Mouse (Mus musculus): ENCODE results near the gene Rnf41. TPM values are rescaled to one million over a fixed set of nuclear protein-coding genes. Genes with fewer than 3 reads are reported as not detected.

Gene Rnf41
- polyA plus RNA-seq, 1 experiment from 2014 or later, result 64.5 TPM

- Histone ChIP-seq H3K9ac (replicated peaks; ENCODE audit: low read depth, low read length) (no peak overlapping the region), H3K27me3 (ENCODE audit: control insufficient read depth, insufficient read depth, low read length) (no peaks in the 10 kb centered on the region), H3K4me3 (ENCODE audit: low read depth, low read length) (no peak overlapping the region), H3K36me3 (ENCODE audit: control insufficient read depth, insufficient read depth, low read length) (peaks cover 31% of the 10 kb centered on the region), H3K9me3 (ENCODE audit: control insufficient read depth, low read length) (no peaks in the 10 kb centered on the region), H3K27ac (ENCODE audit: low read depth, low read length) (no peak overlapping the region), H3K4me2 (ENCODE audit: low read depth, low read length) (no peak overlapping the region), H3K4me1 (ENCODE audit: control insufficient read depth, insufficient read depth, low read length) (no peaks in the 10 kb centered on the region)
- ATAC-seq (ENCODE audit: low read depth), result no peak
- WGBS, result 92% methylated on average over 5 of the region's 5 CpGs
Measured at GRCm38 (mm10) chr10:128429052-128429451, 17.6 kb downstream of the Rnf41 start.

GRCm38 (mm10) chr10:128429454-128429853 is 18.0 kb downstream of the Rnf41 start:
- Histone ChIP-seq H3K36me3 (ENCODE audit: control insufficient read depth, insufficient read depth, low read length) (peaks cover 31% of the 10 kb centered on the region), H3K9me3 (ENCODE audit: control insufficient read depth, low read length) (no peaks in the 10 kb centered on the region), H3K4me1 (ENCODE audit: control insufficient read depth, insufficient read depth, low read length) (no peaks in the 10 kb centered on the region), H3K9ac (replicated peaks; ENCODE audit: low read depth, low read length) (no peak overlapping the region), H3K4me2 (ENCODE audit: low read depth, low read length) (no peak overlapping the region), H3K4me3 (ENCODE audit: low read depth, low read length) (no peak overlapping the region), H3K27ac (ENCODE audit: low read depth, low read length) (no peak overlapping the region), H3K27me3 (ENCODE audit: control insufficient read depth, insufficient read depth, low read length) (no peaks in the 10 kb centered on the region)
- WGBS, result 91% methylated on average over 4 of the region's 4 CpGs
- no peak for ATAC-seq (ENCODE audit: low read depth)

DNA sequence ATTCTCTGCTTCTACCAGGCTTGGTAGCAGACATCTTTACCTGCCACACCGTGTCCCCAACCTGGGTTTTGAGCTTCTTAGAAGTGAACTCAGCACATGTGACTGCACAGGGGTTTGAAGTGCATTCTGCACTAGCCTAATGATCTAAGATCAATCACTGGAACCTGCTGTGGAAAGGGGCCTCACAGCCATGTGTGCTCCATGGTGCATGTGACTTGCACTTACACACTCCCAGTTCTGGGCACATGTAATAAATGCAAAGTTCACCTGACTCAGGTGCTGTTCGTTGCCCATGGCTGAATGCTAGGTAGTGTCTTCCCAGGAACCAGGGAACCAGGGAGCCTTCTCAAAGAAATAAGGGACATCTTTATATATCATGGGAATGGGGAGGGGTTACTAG is 22.0 kb downstream of the Rnf41 start:
- H3K4me3 ChIP-seq (ENCODE audit: low read depth, low read length), result no peak overlapping the region
- H3K4me1 ChIP-seq (ENCODE audit: control insufficient read depth, insufficient read depth, low read length), result no peaks in the 10 kb centered on the region
- no peaks in the 10 kb centered on the region for H3K27me3 ChIP-seq (ENCODE audit: control insufficient read depth, insufficient read depth, low read length)
- ATAC-seq (ENCODE audit: low read depth), result no peak
- no peak overlapping the region for H3K9ac ChIP-seq (replicated peaks; ENCODE audit: low read depth, low read length)
- 94% methylated on average over 2 of the region's 2 CpGs for WGBS
- H3K4me2 ChIP-seq (ENCODE audit: low read depth, low read length), result no peak overlapping the region
- H3K27ac ChIP-seq (ENCODE audit: low read depth, low read length), result no peak overlapping the region
- H3K36me3 ChIP-seq (ENCODE audit: control insufficient read depth, insufficient read depth, low read length), result peaks cover 54% of the 10 kb centered on the region
- no peaks in the 10 kb centered on the region for H3K9me3 ChIP-seq (ENCODE audit: control insufficient read depth, low read length)

GRCm38 (mm10) chr10:128434681-128435080 is 23.2 kb downstream of the Rnf41 start:
- H3K4me3 ChIP-seq (ENCODE audit: low read depth, low read length), result no peak overlapping the region
- H3K4me1 ChIP-seq (ENCODE audit: control insufficient read depth, insufficient read depth, low read length), result no peaks in the 10 kb centered on the region
- ATAC-seq (ENCODE audit: low read depth), result no peak
- H3K9ac ChIP-seq (replicated peaks; ENCODE audit: low read depth, low read length), result no peak overlapping the region
- no peaks in the 10 kb centered on the region for H3K27me3 ChIP-seq (ENCODE audit: control insufficient read depth, insufficient read depth, low read length)
- peaks cover 53% of the 10 kb centered on the region for H3K36me3 ChIP-seq (ENCODE audit: control insufficient read depth, insufficient read depth, low read length)
- H3K27ac ChIP-seq (ENCODE audit: low read depth, low read length), result no peak overlapping the region
- 90% methylated on average over 10 of the region's 10 CpGs for WGBS
- H3K4me2 ChIP-seq (ENCODE audit: low read depth, low read length), result no peak overlapping the region
- no peaks in the 10 kb centered on the region for H3K9me3 ChIP-seq (ENCODE audit: control insufficient read depth, low read length)

DNA sequence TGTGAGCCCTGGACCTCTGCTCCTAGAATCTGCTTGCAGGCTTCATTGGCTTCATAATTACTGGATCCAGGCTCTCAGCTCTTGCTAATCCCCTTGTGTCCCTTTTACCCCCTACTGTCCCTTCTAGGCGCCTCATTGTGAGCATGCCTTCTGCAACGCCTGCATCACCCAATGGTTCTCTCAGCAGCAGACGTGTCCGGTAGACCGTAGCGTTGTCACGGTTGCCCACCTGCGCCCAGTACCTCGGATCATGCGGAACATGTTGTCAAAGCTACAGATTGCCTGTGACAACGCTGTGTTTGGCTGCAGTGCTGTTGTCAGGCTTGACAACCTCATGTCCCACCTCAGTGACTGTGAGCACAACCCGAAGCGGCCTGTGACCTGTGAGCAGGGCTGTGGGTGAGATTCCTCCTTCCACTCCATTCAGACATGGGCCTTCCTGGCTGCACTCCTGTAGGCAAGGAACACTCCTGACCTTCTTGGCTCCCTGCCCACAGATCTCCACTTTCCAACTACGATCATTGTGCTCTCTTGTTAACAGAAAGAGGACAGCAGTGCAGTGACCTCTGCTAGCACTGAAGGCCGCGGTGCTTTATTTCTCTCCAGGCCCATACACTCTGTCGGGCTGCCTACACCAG is 23.8 kb downstream of the Rnf41 start:
- peaks cover 53% of the 10 kb centered on the region for H3K36me3 ChIP-seq (ENCODE audit: control insufficient read depth, insufficient read depth, low read length)
- no peaks in the 10 kb centered on the region for H3K4me1 ChIP-seq (ENCODE audit: control insufficient read depth, insufficient read depth, low read length)
- no peak for ATAC-seq (ENCODE audit: low read depth)
- H3K4me3 ChIP-seq (ENCODE audit: low read depth, low read length), result no peak overlapping the region
- 81% methylated on average over 17 of the region's 17 CpGs for WGBS
- H3K9me3 ChIP-seq (ENCODE audit: control insufficient read depth, low read length), result no peaks in the 10 kb centered on the region
- no peak overlapping the region for H3K4me2 ChIP-seq (ENCODE audit: low read depth, low read length)
- 0 out of 2 replicates have a peak overlapping the region, but pooled peaks have one; percentile 3 for H3K9ac ChIP-seq (replicated peaks; ENCODE audit: low read depth, low read length)
- no peak overlapping the region for H3K27ac ChIP-seq (ENCODE audit: low read depth, low read length)
- H3K27me3 ChIP-seq (ENCODE audit: control insufficient read depth, insufficient read depth, low read length), result no peaks in the 10 kb centered on the region

- Histone ChIP-seq H3K4me2 (ENCODE audit: low read depth, low read length) (no peak overlapping the region), H3K4me3 (ENCODE audit: low read depth, low read length) (no peak overlapping the region), H3K36me3 (ENCODE audit: control insufficient read depth, insufficient read depth, low read length) (peaks cover 53% of the 10 kb centered on the region), H3K27me3 (ENCODE audit: control insufficient read depth, insufficient read depth, low read length) (no peaks in the 10 kb centered on the region), H3K9ac (replicated peaks; ENCODE audit: low read depth, low read length) (no peak overlapping the region), H3K9me3 (ENCODE audit: control insufficient read depth, low read length) (no peaks in the 10 kb centered on the region), H3K27ac (ENCODE audit: low read depth, low read length) (no peak overlapping the region), H3K4me1 (ENCODE audit: control insufficient read depth, insufficient read depth, low read length) (no peaks in the 10 kb centered on the region)
- 87% methylated on average over 5 of the region's 5 CpGs for WGBS
- ATAC-seq (ENCODE audit: low read depth), result no peak
Measured at GRCm38 (mm10) chr10:128435873-128436272, 24.4 kb downstream of the Rnf41 start.

DNA sequence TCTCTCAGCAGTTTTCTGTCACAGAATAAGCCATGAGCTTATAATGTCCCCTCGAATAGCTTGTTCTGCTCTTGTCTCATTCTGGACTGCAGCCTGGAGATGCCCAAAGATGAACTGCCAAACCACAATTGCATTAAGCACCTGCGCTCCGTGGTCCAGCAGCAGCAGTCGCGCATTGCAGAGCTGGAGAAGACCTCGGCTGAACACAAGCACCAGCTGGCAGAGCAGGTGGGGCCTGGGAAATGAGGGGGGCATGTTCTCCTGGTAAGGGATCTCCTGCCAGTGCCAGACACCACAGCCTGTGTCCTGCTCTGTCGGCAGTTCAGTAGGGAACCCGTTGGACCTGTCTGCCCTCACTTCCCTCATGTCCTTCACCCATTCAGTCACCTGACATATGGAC is 24.9 kb downstream of the Rnf41 start:
- ATAC-seq (ENCODE audit: low read depth), result no peak
- Histone ChIP-seq H3K36me3 (ENCODE audit: control insufficient read depth, insufficient read depth, low read length) (peaks cover 57% of the 10 kb centered on the region), H3K4me3 (ENCODE audit: low read depth, low read length) (no peak overlapping the region), H3K27ac (ENCODE audit: low read depth, low read length) (no peak overlapping the region), H3K4me1 (ENCODE audit: control insufficient read depth, insufficient read depth, low read length) (no peaks in the 10 kb centered on the region), H3K27me3 (ENCODE audit: control insufficient read depth, insufficient read depth, low read length) (no peaks in the 10 kb centered on the region), H3K9ac (replicated peaks; ENCODE audit: low read depth, low read length) (no peak overlapping the region), H3K9me3 (ENCODE audit: control insufficient read depth, low read length) (no peaks in the 10 kb centered on the region), H3K4me2 (ENCODE audit: low read depth, low read length) (no peak overlapping the region)
- WGBS, result 79% methylated on average over 8 of the region's 8 CpGs

DNA sequence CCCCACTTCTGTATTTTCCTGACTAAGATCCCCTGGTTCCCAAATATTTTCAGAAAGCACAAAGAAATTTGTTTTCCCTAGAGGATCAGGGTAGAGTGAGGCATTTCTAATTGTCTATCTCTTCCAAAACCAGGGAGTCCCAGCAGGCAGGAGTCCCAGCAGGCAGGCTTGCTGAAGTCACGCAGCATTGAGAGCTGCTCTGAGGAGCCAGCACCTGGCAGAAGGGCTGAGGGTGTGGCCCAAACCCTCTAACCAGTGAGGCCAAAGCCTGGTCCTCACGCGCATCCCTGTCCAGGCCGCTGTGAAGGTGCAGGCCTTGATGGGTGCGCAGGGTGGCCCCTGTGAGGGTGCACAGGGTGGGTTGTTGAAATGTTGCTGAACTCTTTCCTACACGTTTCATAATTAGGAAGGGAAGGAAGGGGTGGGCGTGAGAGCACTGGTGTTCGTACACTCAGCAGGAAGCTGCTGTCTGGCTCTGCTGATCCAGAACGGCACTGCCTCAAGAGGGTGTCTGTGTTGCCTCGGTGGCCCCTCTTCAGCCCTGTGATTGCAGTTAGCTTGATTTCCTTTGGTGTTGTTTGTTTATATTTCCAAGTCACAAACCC is 27.3 kb downstream of the Rnf41 start:
- 85% methylated on average over 10 of the region's 10 CpGs for WGBS
- H3K27ac ChIP-seq (ENCODE audit: low read depth, low read length), result no peak overlapping the region
- H3K36me3 ChIP-seq (ENCODE audit: control insufficient read depth, insufficient read depth, low read length), result peaks cover 58% of the 10 kb centered on the region
- H3K4me2 ChIP-seq (ENCODE audit: low read depth, low read length), result no peak overlapping the region
- ATAC-seq (ENCODE audit: low read depth), result no peak
- H3K9ac ChIP-seq (replicated peaks; ENCODE audit: low read depth, low read length), result no peak overlapping the region
- no peaks in the 10 kb centered on the region for H3K9me3 ChIP-seq (ENCODE audit: control insufficient read depth, low read length)
- H3K4me3 ChIP-seq (ENCODE audit: low read depth, low read length), result no peak overlapping the region
- no peaks in the 10 kb centered on the region for H3K4me1 ChIP-seq (ENCODE audit: control insufficient read depth, insufficient read depth, low read length)
- no peaks in the 10 kb centered on the region for H3K27me3 ChIP-seq (ENCODE audit: control insufficient read depth, insufficient read depth, low read length)

DNA sequence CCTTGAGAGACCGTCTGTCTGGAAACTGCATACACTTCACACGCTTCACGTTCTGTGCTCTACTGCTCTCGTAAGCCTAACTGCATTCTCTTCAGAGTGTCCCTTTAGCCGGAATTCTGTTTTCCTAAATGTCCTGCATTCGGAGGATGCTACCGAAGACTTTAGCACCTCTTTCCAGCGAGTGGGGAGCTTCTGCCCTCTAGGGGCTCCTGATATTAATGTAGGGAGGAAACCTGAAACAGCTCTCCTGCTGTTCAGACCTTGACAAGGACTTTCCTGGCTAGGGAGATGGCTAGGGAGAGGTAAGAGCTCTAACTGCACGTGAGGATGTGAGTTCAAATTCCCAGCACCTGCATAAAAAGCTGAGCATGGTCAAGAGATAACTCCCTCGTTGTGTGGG is 28.9 kb downstream of the Rnf41 start:
- Histone ChIP-seq H3K4me3 (ENCODE audit: low read depth, low read length) (no peak overlapping the region), H3K9ac (replicated peaks; ENCODE audit: low read depth, low read length) (no peak overlapping the region), H3K4me1 (ENCODE audit: control insufficient read depth, insufficient read depth, low read length) (no peaks in the 10 kb centered on the region), H3K36me3 (ENCODE audit: control insufficient read depth, insufficient read depth, low read length) (peaks cover 54% of the 10 kb centered on the region), H3K27ac (ENCODE audit: low read depth, low read length) (no peak overlapping the region), H3K27me3 (ENCODE audit: control insufficient read depth, insufficient read depth, low read length) (no peaks in the 10 kb centered on the region), H3K9me3 (ENCODE audit: control insufficient read depth, low read length) (no peaks in the 10 kb centered on the region), H3K4me2 (ENCODE audit: low read depth, low read length) (no peak overlapping the region)
- WGBS, result 65% methylated on average over 10 of the region's 10 CpGs
- no peak for ATAC-seq (ENCODE audit: low read depth)

Data from neural tube, embryonic 14.5 days (tissue).